Comparison of ENCODE assay signal across 16 mouse cellular contexts in the genomic region with DNA sequence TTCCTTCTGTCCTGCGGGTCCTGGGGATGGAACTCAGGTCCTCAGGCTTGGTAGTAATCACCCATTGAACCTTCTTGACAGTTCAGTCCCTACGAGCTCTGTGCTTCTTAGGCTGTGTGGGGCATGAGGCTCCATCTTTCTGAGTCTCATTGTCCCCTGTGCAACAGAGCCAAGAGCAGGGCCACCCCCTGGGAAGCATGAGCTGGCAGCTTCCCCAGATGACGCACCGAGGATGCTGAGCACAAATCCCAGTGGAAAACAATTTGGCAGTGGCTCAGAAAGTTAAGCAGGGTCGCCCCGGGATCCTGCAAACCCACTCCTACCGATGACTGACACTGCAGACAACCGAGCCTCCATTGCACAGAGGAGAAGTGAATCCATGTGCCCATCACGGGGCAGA. TPM values are rescaled to one million over a fixed set of nuclear protein-coding genes. Genes with fewer than 3 reads are reported as not detected.
DNase-seq lines count a peak whose midpoint lies in the region; ATAC-seq and TF ChIP-seq lines count a peak whose summit lies in the region.
"Had no signal": no experiment of that assay in that cellular context is flagged by ENCODE, and none has a peak within 500 bp of the region (broad histone marks: within the 10 kb centered on the region; RNA-seq: fewer than 3 reads in every experiment).

No protein-coding gene starts in this region.

- H3K27ac ChIP-seq in heart, embryonic 10.5 days: no peak overlapping the region
- H3K27ac ChIP-seq in lung, embryonic 14.5 days (ENCODE audit: low read depth): no peak overlapping the region
- H3K27ac ChIP-seq: embryonic facial prominence, embryonic 12.5 days; heart, embryonic 15.5 days; limb, embryonic 10.5 days; liver, embryonic 13.5 days had no signal

- no peak for TF ChIP-seq CTCF in lung, embryonic 14.5 days (IDR thresholded peaks at IDR 0.05; ENCODE audit: low read depth)

- no peaks in the 10 kb centered on the region for H3K36me3 ChIP-seq in heart, embryonic 10.5 days
- H3K36me3 ChIP-seq in lung, embryonic 14.5 days (ENCODE audit: insufficient read depth): no peaks in the 10 kb centered on the region
- H3K36me3 ChIP-seq: embryonic facial prominence, embryonic 12.5 days; heart, embryonic 15.5 days; limb, embryonic 10.5 days; liver, embryonic 13.5 days had no signal

- WGBS in heart, embryonic 10.5 days: 77% methylated on average over 9 of the region's 9 CpGs
- 57% methylated on average over 9 of the region's 9 CpGs for WGBS in lung, embryonic 14.5 days

- DNase-seq in heart, adult 11 months: peak; percentile 95
- no peak for DNase-seq in heart, embryonic 10.5 days (ENCODE audit: low spot score)
- peak; percentile 76 for DNase-seq in lung, embryonic 14.5 days
- no peak for DNase-seq in lung, adult 18-20 months
- peak; percentile 43 for DNase-seq in 3134 (ENCODE audit: extremely low read depth, insufficient read length, low spot score)
- peak; percentile 60 for DNase-seq in MN1 (ENCODE audit: low spot score)
- DNase-seq in c-Kit-positive CD71-positive TER-119-positive erythroid progenitor cells, embryonic 14.5 days (ENCODE audit: low spot score): no peak
- DNase-seq in testis, postnatal 10 days (ENCODE audit: low spot score): no peak
- DNase-seq: adrenal gland, adult 2 months; gastrocnemius, postnatal 14 days; liver, embryonic 13.5 days; thymus, postnatal 25 days had no signal

- H3K4me2 ChIP-seq in lung, embryonic 14.5 days: no peak overlapping the region
- H3K4me2 ChIP-seq: embryonic facial prominence, embryonic 12.5 days; heart, embryonic 15.5 days; liver, embryonic 13.5 days had no signal

- no peak for ATAC-seq in lung, embryonic 14.5 days (ENCODE audit: insufficient read depth)

- no peaks in the 10 kb centered on the region; the same call in 1 of the 2 replicates for H3K4me1 ChIP-seq in heart, embryonic 10.5 days
- no peaks in the 10 kb centered on the region for H3K4me1 ChIP-seq in lung, embryonic 14.5 days (ENCODE audit: insufficient read depth)
- H3K4me1 ChIP-seq: embryonic facial prominence, embryonic 12.5 days; heart, embryonic 15.5 days; limb, embryonic 10.5 days; liver, embryonic 13.5 days had no signal

- H3K4me3 ChIP-seq in heart, embryonic 10.5 days: no peak overlapping the region
- no peak overlapping the region for H3K4me3 ChIP-seq in lung, embryonic 14.5 days (ENCODE audit: low read depth, low read length)
- H3K4me3 ChIP-seq: embryonic facial prominence, embryonic 12.5 days; heart, embryonic 15.5 days; limb, embryonic 10.5 days; liver, embryonic 13.5 days had no signal

- no peaks in the 10 kb centered on the region for H3K9me3 ChIP-seq in heart, embryonic 10.5 days
- H3K9me3 ChIP-seq in lung, embryonic 14.5 days (ENCODE audit: low read depth, low read length): no peaks in the 10 kb centered on the region
- H3K9me3 ChIP-seq: embryonic facial prominence, embryonic 12.5 days; heart, embryonic 15.5 days; limb, embryonic 10.5 days; liver, embryonic 13.5 days had no signal

- no peaks in the 10 kb centered on the region for H3K27me3 ChIP-seq in heart, embryonic 10.5 days (ENCODE audit: insufficient read depth, poor library complexity, severe bottlenecking)
- H3K27me3 ChIP-seq in lung, embryonic 14.5 days (ENCODE audit: insufficient read depth, low read length): no peaks in the 10 kb centered on the region
- H3K27me3 ChIP-seq: CH12.LX; embryonic facial prominence, embryonic 12.5 days; heart, embryonic 15.5 days; liver, embryonic 13.5 days had no signal

- no peak overlapping the region for H3K9ac ChIP-seq in lung, embryonic 14.5 days
- H3K9ac ChIP-seq: embryonic facial prominence, embryonic 12.5 days; heart, embryonic 15.5 days; liver, embryonic 13.5 days had no signal

RNA-seq across cellular contexts. Expression of a gene that starts 24.4 kb away (rescaled TPM):
- polyA plus RNA-seq in heart, embryonic 10.5 days (2016; fragmentation: Nextera tagmentation; extraction: Ambion mirVana): 47.6 and 49.0 TPM in 2 replicates
- 51.7 and 61.4 TPM in 2 replicates for polyA plus RNA-seq in lung, embryonic 14.5 days (2014; fragmentation: Nextera tagmentation; extraction: Ambion mirVana)

Comparison
In these comparisons a context has a peak if more than half of its experiments do, and no peak if none do; other contexts are left out.
1. DNase-seq: peak in heart, adult 11 months (single experiment), lung, embryonic 14.5 days (single experiment), 3134 (single experiment) and MN1 (single experiment); none in heart, embryonic 10.5 days (single experiment), lung, adult 18-20 months (0 of 2), c-Kit-positive CD71-positive TER-119-positive erythroid progenitor cells, embryonic 14.5 days (single experiment) and testis, postnatal 10 days (single experiment).